Mouse (Mus musculus) neural tube, embryonic 12.5 days (tissue): ENCODE measurements around the gene S100a3. TPM values are rescaled to one million over a fixed set of nuclear protein-coding genes. Genes with fewer than 3 reads are reported as not detected.

ENCODE experiments used
- ATAC-seq: fragments of 200-750 bp; cut with Nextera tagmentation; 2 replicates; pipeline ENCODE4 v1.8.0; 2017; ENCODE audit warnings: low read depth, mild to moderate bottlenecking, moderate TSS enrichment, moderate library complexity; ENCODE audit not compliant: low FRiP score
- H3K27ac ChIP-seq: fragments of 300-500 bp; sonication (generic); 2 replicates; pipeline ENCODE4 v1.5.1; 2016
- H3K27me3 ChIP-seq: fragments of 300-500 bp; sonication (generic); replicated peaks from 2 replicates; pipeline ENCODE4 v1.6.1; 2016; ENCODE audit warnings: mild to moderate bottlenecking
- H3K36me3 ChIP-seq: fragments of 300-500 bp; sonication (generic); 2 replicates; pipeline ENCODE4 v1.6.1; 2016; ENCODE audit warnings: mild to moderate bottlenecking
- H3K4me1 ChIP-seq: fragments of 300-500 bp; sonication (generic); 2 replicates; pipeline ENCODE4 v1.6.1; 2016
- H3K4me2 ChIP-seq: fragments of 300-500 bp; sonication (generic); replicated peaks from 2 replicates; pipeline ENCODE4 v1.6.1; 2016; ENCODE audit warnings: mild to moderate bottlenecking
- H3K4me3 ChIP-seq: fragments of 300-500 bp; sonication (generic); 2 replicates; pipeline ENCODE4 v1.5.1; 2016
- H3K9ac ChIP-seq: fragments of 300-500 bp; sonication (generic); 2 replicates; pipeline ENCODE4 v1.6.1; 2016; ENCODE audit warnings: mild to moderate bottlenecking
- H3K9me3 ChIP-seq: fragments of 300-500 bp; sonication (generic); 2 replicates; pipeline ENCODE4 v1.6.1; 2016; ENCODE audit warnings: mild to moderate bottlenecking
- WGBS: fragments of 180-500 bp; shearing (Covaris S2); methylation state at CpG from one replicate; pipeline ENCODE4 v1.1.7; 2016; 5-methylcytosine and 5-hydroxymethylcytosine counted together
- polyA plus RNA-seq: library from polyadenylated mRNA; unstranded; fragments of >200 nt; fragmentation: Nextera tagmentation; extraction: Ambion mirVana; gene quantifications from 2 replicates; pipeline ENCODE4 v1.2.1, GENCODE M21; 2016

The S100a3 gene
- polyA plus RNA-seq, 1 experiment from 2014 or later: not detected

GRCm38 (mm10) chr3:90576351-90577001 is 16.1 kb downstream of the S100a3 start:
- Histone ChIP-seq H3K4me3 (no peak overlapping the region), H3K27ac (no peak overlapping the region), H3K27me3 (no peaks in the 10 kb centered on the region), H3K4me1 (no peaks in the 10 kb centered on the region), H3K9me3 (no peaks in the 10 kb centered on the region), H3K4me2 (no peak overlapping the region), H3K36me3 (no peaks in the 10 kb centered on the region), H3K9ac (no peak overlapping the region)
- ATAC-seq: no peak
- 81% methylated on average over 10 of the region's 10 CpGs for WGBS

- no peak for ATAC-seq
- H3K9ac ChIP-seq: no peak overlapping the region
- H3K4me3 ChIP-seq: no peak overlapping the region
- H3K36me3 ChIP-seq: no peaks in the 10 kb centered on the region
- no peak overlapping the region for H3K4me2 ChIP-seq
- no peaks in the 10 kb centered on the region for H3K27me3 ChIP-seq
- H3K4me1 ChIP-seq: no peaks in the 10 kb centered on the region
- no peak overlapping the region for H3K27ac ChIP-seq
- WGBS: 82% methylated on average over 7 of the region's 7 CpGs
- no peaks in the 10 kb centered on the region for H3K9me3 ChIP-seq
Measured at GRCm38 (mm10) chr3:90579433-90579832, 19.1 kb downstream of the S100a3 start.

GRCm38 (mm10) chr3:90581141-90581540 is 20.8 kb downstream of the S100a3 start:
- Histone ChIP-seq H3K4me3 (no peak overlapping the region), H3K9me3 (no peaks in the 10 kb centered on the region), H3K36me3 (no peaks in the 10 kb centered on the region), H3K27me3 (no peaks in the 10 kb centered on the region), H3K9ac (no peak overlapping the region), H3K4me1 (no peaks in the 10 kb centered on the region), H3K27ac (no peak overlapping the region), H3K4me2 (no peak overlapping the region)
- 95% methylated on average over 5 of the region's 5 CpGs for WGBS
- no peak for ATAC-seq

GRCm38 (mm10) chr3:90582156-90582555 is 21.8 kb downstream of the S100a3 start:
- Histone ChIP-seq H3K9ac (no peak overlapping the region), H3K9me3 (no peaks in the 10 kb centered on the region), H3K27ac (no peak overlapping the region), H3K4me2 (no peak overlapping the region), H3K36me3 (no peaks in the 10 kb centered on the region), H3K4me3 (no peak overlapping the region), H3K27me3 (no peaks in the 10 kb centered on the region), H3K4me1 (no peaks in the 10 kb centered on the region)
- ATAC-seq: no peak
- 98% methylated on average over 1 of the region's 1 CpGs for WGBS

GRCm38 (mm10) chr3:90582556-90582955 is 22.2 kb downstream of the S100a3 start:
- Histone ChIP-seq H3K27me3 (no peaks in the 10 kb centered on the region), H3K4me2 (no peak overlapping the region), H3K9me3 (no peaks in the 10 kb centered on the region), H3K27ac (no peak overlapping the region), H3K36me3 (no peaks in the 10 kb centered on the region), H3K4me1 (no peaks in the 10 kb centered on the region), H3K4me3 (no peak overlapping the region), H3K9ac (no peak overlapping the region)
- 83% methylated on average over 4 of the region's 4 CpGs for WGBS
- no peak for ATAC-seq

- 55% methylated on average over 3 of the region's 3 CpGs for WGBS
- H3K9me3 ChIP-seq: no peaks in the 10 kb centered on the region
- H3K27ac ChIP-seq: no peak overlapping the region
- H3K4me3 ChIP-seq: no peak overlapping the region
- H3K4me2 ChIP-seq: no peak overlapping the region
- H3K4me1 ChIP-seq: no peaks in the 10 kb centered on the region
- no peak for ATAC-seq
- H3K9ac ChIP-seq: no peak overlapping the region
- H3K27me3 ChIP-seq: no peaks in the 10 kb centered on the region
- H3K36me3 ChIP-seq: no peaks in the 10 kb centered on the region
Measured at GRCm38 (mm10) chr3:90583893-90584292, 23.5 kb downstream of the S100a3 start.

GRCm38 (mm10) chr3:90585595-90585994 is 25.2 kb downstream of the S100a3 start:
- no peak for ATAC-seq
- Histone ChIP-seq H3K4me1 (no peaks in the 10 kb centered on the region), H3K36me3 (no peaks in the 10 kb centered on the region), H3K4me3 (no peak overlapping the region), H3K9me3 (no peaks in the 10 kb centered on the region), H3K27ac (no peak overlapping the region), H3K27me3 (no peaks in the 10 kb centered on the region), H3K9ac (no peak overlapping the region), H3K4me2 (no peak overlapping the region)
- WGBS: 32% methylated on average over 5 of the region's 5 CpGs

- Histone ChIP-seq H3K9ac (no peak overlapping the region), H3K36me3 (no peaks in the 10 kb centered on the region), H3K9me3 (no peaks in the 10 kb centered on the region), H3K4me1 (no peaks in the 10 kb centered on the region), H3K27ac (no peak overlapping the region), H3K4me3 (no peak overlapping the region), H3K27me3 (no peaks in the 10 kb centered on the region), H3K4me2 (no peak overlapping the region)
- WGBS: 85% methylated on average over 15 of the region's 15 CpGs
- ATAC-seq: no peak
Measured at GRCm38 (mm10) chr3:90586016-90586643, 25.8 kb downstream of the S100a3 start.

- Histone ChIP-seq H3K27me3 (no peaks in the 10 kb centered on the region), H3K4me1 (no peaks in the 10 kb centered on the region), H3K4me3 (no peak overlapping the region), H3K36me3 (no peaks in the 10 kb centered on the region), H3K27ac (no peak overlapping the region), H3K9ac (no peak overlapping the region), H3K4me2 (no peak overlapping the region), H3K9me3 (no peaks in the 10 kb centered on the region)
- no peak for ATAC-seq
- WGBS: 74% methylated on average over 10 of the region's 10 CpGs
Measured at GRCm38 (mm10) chr3:90586906-90587305, 26.5 kb downstream of the S100a3 start.

GRCm38 (mm10) chr3:90587361-90588101 is 27.2 kb downstream of the S100a3 start:
- Histone ChIP-seq H3K36me3 (no peaks in the 10 kb centered on the region), H3K27me3 (no peaks in the 10 kb centered on the region), H3K4me3 (no peak overlapping the region), H3K4me1 (no peaks in the 10 kb centered on the region), H3K4me2 (no peak overlapping the region), H3K27ac (no peak overlapping the region), H3K9me3 (no peaks in the 10 kb centered on the region), H3K9ac (no peak overlapping the region)
- no peak for ATAC-seq
- WGBS: 91% methylated on average over 14 of the region's 14 CpGs

- Histone ChIP-seq H3K9me3 (no peaks in the 10 kb centered on the region), H3K9ac (no peak overlapping the region), H3K36me3 (no peaks in the 10 kb centered on the region), H3K27ac (no peak overlapping the region), H3K4me1 (no peaks in the 10 kb centered on the region), H3K27me3 (no peaks in the 10 kb centered on the region), H3K4me2 (no peak overlapping the region), H3K4me3 (no peak overlapping the region)
- ATAC-seq: no peak
- WGBS: 83% methylated on average over 6 of the region's 6 CpGs
Measured at GRCm38 (mm10) chr3:90589390-90589789, 29.0 kb downstream of the S100a3 start.

- H3K9ac ChIP-seq: no peak within 1 kb of the TSS
- no peak within 1 kb of the TSS for H3K4me3 ChIP-seq
- H3K27ac ChIP-seq: no peak within 1 kb of the TSS
- no peaks in the 10 kb centered on the region for H3K36me3 ChIP-seq
- H3K4me2 ChIP-seq: no peak within 1 kb of the TSS
- no peaks in the 10 kb centered on the region for H3K9me3 ChIP-seq
- H3K4me1 ChIP-seq: no peaks in the 10 kb centered on the region
- no peaks in the 10 kb centered on the region for H3K27me3 ChIP-seq
- WGBS: 91% methylated on average over 8 of the region's 8 CpGs
- no peak for ATAC-seq
Measured at GRCm38 (mm10) chr3:90589947-90590346, 29.6 kb downstream of the S100a3 start, which contains the start of gene S100a2. TSS of gene S100a2 (plus strand) at chr3:90590247.
